Mouse (Mus musculus): ENCODE results near the gene Lmtk2. TPM values are rescaled to one million over a fixed set of nuclear protein-coding genes. Genes with fewer than 3 reads are reported as not detected.

Lmtk2 gene
- polyA plus RNA-seq, 1 experiment from 2014 or later = 1.2 TPM

DNA sequence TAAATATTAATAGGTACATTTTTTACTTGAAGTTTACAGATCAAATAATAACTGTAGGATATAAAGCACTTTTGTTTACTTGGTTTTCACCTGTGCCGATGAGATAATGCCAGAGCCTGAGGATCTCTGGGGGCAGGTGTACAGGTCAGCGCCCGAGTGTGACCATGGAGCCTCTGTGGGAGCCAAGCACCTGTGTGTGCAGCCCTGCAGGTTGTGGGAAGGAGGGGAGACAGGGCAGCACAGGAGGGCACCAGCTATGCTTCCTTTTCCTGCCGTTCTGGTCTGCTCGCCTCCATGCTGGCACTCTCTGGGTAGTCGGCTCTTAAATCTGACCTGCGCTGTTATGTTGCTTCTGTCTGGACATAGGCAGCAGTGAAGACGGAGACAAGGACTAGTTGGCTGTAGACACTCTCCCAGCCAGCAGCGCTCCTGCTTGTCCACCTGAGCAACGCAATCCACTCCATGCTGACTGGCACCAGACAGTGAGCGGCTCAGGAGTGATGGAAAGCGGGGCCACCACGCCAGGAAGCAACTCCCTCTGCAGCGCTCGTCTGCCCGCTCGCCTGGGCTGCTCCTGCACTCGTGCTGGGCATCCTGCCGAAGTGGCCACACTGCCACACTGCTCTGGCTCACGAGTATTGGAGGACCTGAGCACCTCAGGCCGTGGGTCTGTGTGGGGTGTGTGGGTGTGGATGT is 84.3 kb downstream of the Lmtk2 start:
- no peak overlapping the region for H3K4me2 ChIP-seq (ENCODE audit: low read depth, low read length)
- H3K27ac ChIP-seq (ENCODE audit: low read depth) = no peak overlapping the region
- peaks cover 14% of the 10 kb centered on the region for H3K36me3 ChIP-seq (replicated peaks; ENCODE audit: insufficient read depth, low read length)
- ATAC-seq = no peak
- no peaks in the 10 kb centered on the region for H3K9me3 ChIP-seq (ENCODE audit: low read length)
- TF ChIP-seq CTCF (IDR thresholded peaks at IDR 0.05; ENCODE audit: low read depth) (no peak), EP300 (IDR thresholded peaks at IDR 0.05; ENCODE audit: low read depth) (no peak)
- no peak overlapping the region for H3K4me3 ChIP-seq (ENCODE audit: low read depth, low read length)
- 0 out of 2 replicates have a peak, but pooled peaks cover 4% of the 10 kb centered on the region for H3K4me1 ChIP-seq (ENCODE audit: insufficient read depth)
- H3K9ac ChIP-seq (replicated peaks) = no peak overlapping the region
- H3K27me3 ChIP-seq (ENCODE audit: insufficient read depth, low read length) = no peaks in the 10 kb centered on the region
- no peak for DNase-seq
- 86% methylated on average over 21 of the region's 21 CpGs for WGBS (ENCODE audit: insufficient replicate concordance)

DNA sequence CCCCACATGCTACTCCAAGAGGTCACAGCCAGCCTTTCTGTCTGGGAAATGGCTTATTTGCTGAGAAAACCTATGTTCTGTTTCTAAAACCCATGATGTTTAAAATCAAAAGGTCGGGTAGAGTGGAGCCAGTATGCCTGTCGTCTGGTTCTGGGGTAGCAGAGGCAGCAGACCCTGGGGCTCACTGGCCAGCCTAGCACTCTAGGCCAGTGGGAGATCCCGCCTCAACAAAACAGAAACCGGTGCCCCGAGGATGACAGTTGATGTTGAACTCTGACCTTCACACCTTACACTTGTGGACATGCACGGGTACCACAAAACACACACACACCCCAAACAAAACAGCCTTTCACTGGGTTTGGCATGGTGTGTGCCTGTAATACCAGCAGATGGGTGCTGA is 88.2 kb downstream of the Lmtk2 start:
- 71% methylated on average over 6 of the region's 6 CpGs for WGBS (ENCODE audit: insufficient replicate concordance)
- Histone ChIP-seq H3K9ac (replicated peaks) (no peak overlapping the region), H3K4me2 (ENCODE audit: low read depth, low read length) (no peak overlapping the region), H3K27me3 (ENCODE audit: insufficient read depth, low read length) (no peaks in the 10 kb centered on the region), H3K27ac (ENCODE audit: low read depth) (no peak overlapping the region), H3K4me1 (ENCODE audit: insufficient read depth) (peaks cover 21% of the 10 kb centered on the region), H3K9me3 (ENCODE audit: low read length) (no peaks in the 10 kb centered on the region), H3K4me3 (ENCODE audit: low read depth, low read length) (no peak overlapping the region), H3K36me3 (replicated peaks; ENCODE audit: insufficient read depth, low read length) (peaks cover 14% of the 10 kb centered on the region)
- DNase-seq (no peak), ATAC-seq (no peak)
- TF ChIP-seq EP300 (IDR thresholded peaks at IDR 0.05; ENCODE audit: low read depth) (no peak), CTCF (IDR thresholded peaks at IDR 0.05; ENCODE audit: low read depth) (no peak)

DNA sequence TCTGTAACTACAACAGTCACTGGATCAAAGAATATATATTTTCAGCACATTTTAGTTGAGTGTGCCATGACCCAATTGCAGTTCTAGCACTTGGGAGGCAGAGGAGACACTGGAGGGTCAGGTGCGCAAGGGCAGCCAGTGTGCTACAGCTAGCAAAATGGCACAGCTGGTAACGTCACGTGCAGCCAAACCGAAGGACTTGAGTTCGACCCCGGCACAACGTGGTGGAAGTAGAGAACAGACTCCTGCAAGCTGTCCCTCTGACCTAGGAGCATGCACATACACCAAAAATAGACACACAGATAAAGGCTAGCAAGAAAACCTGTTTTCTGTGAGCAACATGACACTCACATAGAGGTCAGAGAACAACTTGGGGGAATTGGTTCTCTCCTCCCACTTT is 89.1 kb downstream of the Lmtk2 start:
- Histone ChIP-seq H3K27ac (ENCODE audit: low read depth) (no peak overlapping the region), H3K4me2 (ENCODE audit: low read depth, low read length) (0 out of 2 replicates have a peak overlapping the region, but pooled peaks have one; percentile 71), H3K4me1 (ENCODE audit: insufficient read depth) (peaks cover 21% of the 10 kb centered on the region), H3K9ac (replicated peaks) (no peak overlapping the region), H3K9me3 (ENCODE audit: low read length) (no peaks in the 10 kb centered on the region), H3K36me3 (replicated peaks; ENCODE audit: insufficient read depth, low read length) (peaks cover 14% of the 10 kb centered on the region), H3K4me3 (ENCODE audit: low read depth, low read length) (no peak overlapping the region), H3K27me3 (ENCODE audit: insufficient read depth, low read length) (no peaks in the 10 kb centered on the region)
- DNase-seq = no peak
- WGBS (ENCODE audit: insufficient replicate concordance) = 53% methylated on average over 7 of the region's 7 CpGs
- no peak; the same call in 1 of the 2 replicates for ATAC-seq
- TF ChIP-seq CTCF (IDR thresholded peaks at IDR 0.05; ENCODE audit: low read depth) (no peak), EP300 (IDR thresholded peaks at IDR 0.05; ENCODE audit: low read depth) (no peak)

DNA sequence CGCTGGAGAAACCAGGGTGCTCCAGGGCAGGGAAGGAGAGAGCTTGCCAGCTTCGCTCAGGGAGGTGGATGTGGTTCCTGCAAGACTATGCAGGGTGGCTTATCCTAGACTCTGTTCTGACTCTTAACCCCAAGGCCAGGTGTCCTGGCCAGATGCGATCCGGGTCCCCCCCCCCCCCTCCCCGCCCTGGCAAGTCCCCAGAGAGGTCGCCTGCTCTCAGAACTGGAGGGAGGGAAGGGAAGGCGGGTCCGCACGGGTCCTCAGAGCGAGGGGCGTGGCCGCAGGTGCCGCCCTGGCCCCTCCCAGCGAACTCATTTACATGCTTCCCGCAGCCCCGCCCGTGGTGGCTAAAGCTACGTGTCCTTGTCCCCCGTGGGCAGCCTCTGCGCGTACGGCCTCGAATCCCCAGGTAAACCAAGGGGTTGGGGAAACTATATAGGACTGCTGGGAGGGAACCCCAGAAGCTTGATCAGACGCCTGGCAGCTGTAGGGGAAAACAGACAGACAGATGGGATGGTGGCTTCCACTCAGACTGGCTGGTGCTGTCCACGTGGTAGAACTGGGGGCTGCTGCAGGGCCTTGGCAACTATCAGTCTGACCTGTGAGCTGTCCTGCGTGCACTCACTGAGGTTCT is 89.8 kb downstream of the Lmtk2 start, which contains the start of gene Bhlha15:
Bhlha15 (plus strand) TSS at position 337 of the 634 bp plus-strand sequence.
- DNase-seq (peak; percentile 82), ATAC-seq (peak; percentile 85)
- TF ChIP-seq EP300 (IDR thresholded peaks at IDR 0.05; ENCODE audit: low read depth) = peak; percentile 25; the same call in 1 of the 2 replicates
- TF ChIP-seq CTCF (IDR thresholded peaks at IDR 0.05; ENCODE audit: low read depth) = no peak
- no peaks in the 10 kb centered on the region for H3K9me3 ChIP-seq (ENCODE audit: low read length)
- 0 out of 2 replicates have a peak within 1 kb of the TSS, but pooled peaks have one; percentile 34 for H3K27ac ChIP-seq (ENCODE audit: low read depth)
- no peak within 1 kb of the TSS for H3K9ac ChIP-seq (replicated peaks)
- H3K27me3 ChIP-seq (ENCODE audit: insufficient read depth, low read length) = no peaks in the 10 kb centered on the region
- peaks cover 8% of the 10 kb centered on the region for H3K36me3 ChIP-seq (replicated peaks; ENCODE audit: insufficient read depth, low read length)
- 2% methylated on average over 22 of the region's 26 CpGs for WGBS (ENCODE audit: insufficient replicate concordance)
- peak within 1 kb of the TSS; percentile 38 for H3K4me3 ChIP-seq (ENCODE audit: low read depth, low read length)
- peaks cover 21% of the 10 kb centered on the region for H3K4me1 ChIP-seq (ENCODE audit: insufficient read depth)
- peak within 1 kb of the TSS; percentile 71 for H3K4me2 ChIP-seq (ENCODE audit: low read depth, low read length)

DNA sequence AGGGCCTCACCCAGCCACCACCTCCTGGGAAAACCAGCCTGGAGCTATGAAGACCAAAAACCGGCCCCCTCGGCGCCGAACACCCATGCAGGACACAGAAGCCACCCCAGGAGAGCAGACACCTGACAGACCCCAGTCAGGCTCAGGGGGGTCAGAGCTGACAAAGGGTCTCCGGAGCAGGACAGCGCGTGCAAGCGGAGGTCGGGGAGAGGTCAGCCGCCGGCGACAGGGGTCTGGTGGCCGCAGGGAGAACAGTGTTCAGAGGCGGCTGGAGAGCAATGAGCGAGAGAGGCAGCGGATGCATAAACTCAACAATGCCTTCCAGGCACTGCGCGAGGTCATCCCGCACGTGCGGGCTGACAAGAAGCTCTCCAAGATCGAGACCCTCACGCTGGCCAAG is 90.8 kb downstream of the Lmtk2 start:
- no peaks in the 10 kb centered on the region for H3K27me3 ChIP-seq (ENCODE audit: insufficient read depth, low read length)
- peaks cover 21% of the 10 kb centered on the region for H3K4me1 ChIP-seq (ENCODE audit: insufficient read depth)
- H3K9me3 ChIP-seq (ENCODE audit: low read length) = no peaks in the 10 kb centered on the region
- TF ChIP-seq CTCF (IDR thresholded peaks at IDR 0.05; ENCODE audit: low read depth) (no peak), EP300 (IDR thresholded peaks at IDR 0.05; ENCODE audit: low read depth) (no peak)
- H3K36me3 ChIP-seq (replicated peaks; ENCODE audit: insufficient read depth, low read length) = peaks cover 2% of the 10 kb centered on the region
- no peak overlapping the region for H3K27ac ChIP-seq (ENCODE audit: low read depth)
- peak overlapping the region; percentile 71; the same call in 1 of the 2 replicates for H3K4me2 ChIP-seq (ENCODE audit: low read depth, low read length)
- no peak overlapping the region for H3K4me3 ChIP-seq (ENCODE audit: low read depth, low read length)
- no peak for DNase-seq
- H3K9ac ChIP-seq (replicated peaks) = no peak overlapping the region
- 61% methylated on average over 23 of the region's 23 CpGs for WGBS (ENCODE audit: insufficient replicate concordance)
- no peak for ATAC-seq

DNA sequence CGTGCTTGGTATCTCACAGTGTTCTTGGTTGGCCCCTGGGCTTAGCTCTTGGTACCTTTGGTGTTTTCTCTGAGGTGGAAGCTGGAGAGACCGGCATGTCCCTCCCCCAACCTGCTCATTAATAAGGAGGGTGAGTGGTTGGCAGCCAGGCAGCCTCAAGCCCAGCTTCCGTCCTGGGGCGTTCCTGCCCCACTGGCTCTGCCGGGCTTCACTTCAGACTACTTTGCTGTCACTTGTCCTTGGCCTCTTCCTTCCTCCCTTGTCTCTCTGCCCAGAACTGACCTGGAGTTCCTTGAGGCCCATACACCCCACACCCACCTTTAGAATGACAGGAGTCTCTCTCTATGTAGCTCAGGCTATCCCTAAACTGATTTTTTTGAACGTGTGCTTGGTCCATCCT is 92.4 kb downstream of the Lmtk2 start:
- no peak for ATAC-seq
- no peaks in the 10 kb centered on the region for H3K27me3 ChIP-seq (ENCODE audit: insufficient read depth, low read length)

More for the DNA sequence above, 92.4 kb downstream of the Lmtk2 start:
- H3K4me3 ChIP-seq (ENCODE audit: low read depth, low read length) = no peak overlapping the region
- H3K4me2 ChIP-seq (ENCODE audit: low read depth, low read length) = no peak overlapping the region
- 0 out of 2 replicates have a peak, but pooled peaks cover 2% of the 10 kb centered on the region for H3K36me3 ChIP-seq (replicated peaks; ENCODE audit: insufficient read depth, low read length)
- WGBS (ENCODE audit: insufficient replicate concordance) = 55% methylated on average over 5 of the region's 6 CpGs
- no peak for DNase-seq
- no peak for TF ChIP-seq CTCF (IDR thresholded peaks at IDR 0.05; ENCODE audit: low read depth)
- TF ChIP-seq EP300 (IDR thresholded peaks at IDR 0.05; ENCODE audit: low read depth) = no peak
- H3K4me1 ChIP-seq (ENCODE audit: insufficient read depth) = peaks cover 21% of the 10 kb centered on the region
- no peak overlapping the region for H3K9ac ChIP-seq (replicated peaks)
- H3K27ac ChIP-seq (ENCODE audit: low read depth) = no peak overlapping the region
- H3K9me3 ChIP-seq (ENCODE audit: low read length) = no peaks in the 10 kb centered on the region

Data from liver, postnatal 0 days (tissue).